Comparison of ENCODE assay signal across 31 mouse cellular contexts in the genomic region with DNA sequence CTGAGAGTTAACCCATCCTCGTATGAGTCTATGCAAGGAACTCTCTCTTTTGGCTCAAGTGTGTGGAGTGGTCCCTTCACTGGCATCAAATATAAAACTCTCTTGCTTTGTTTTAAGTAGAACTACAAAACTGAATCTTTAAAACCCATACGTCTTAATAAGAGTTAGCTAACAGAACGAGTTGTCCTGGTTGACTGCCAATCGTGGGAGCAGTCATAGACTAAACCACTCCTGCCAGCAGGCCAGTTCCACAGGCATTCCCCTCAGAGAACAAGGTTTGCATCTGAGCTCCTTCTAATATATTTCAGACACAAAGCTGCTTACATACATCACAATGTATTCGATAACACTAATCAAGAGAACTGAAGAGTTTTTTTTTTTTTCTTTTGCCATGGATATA.
DNase-seq lines count a peak whose midpoint lies in the region; ATAC-seq and TF ChIP-seq lines count a peak whose summit lies in the region.
"Had no signal": no experiment of that assay in that cellular context is flagged by ENCODE, and none has a peak within 500 bp of the region (broad histone marks: within the 10 kb centered on the region; RNA-seq: fewer than 3 reads in every experiment).

No protein-coding gene starts in this region.

- no peak overlapping the region for H3K4me3 ChIP-seq in intestine, embryonic 14.5 days (ENCODE audit: low read depth, low read length)
- no peak overlapping the region for H3K4me3 ChIP-seq in intestine, postnatal 0 days (ENCODE audit: low read depth, low read length)
- H3K4me3 ChIP-seq in layer of hippocampus, adult 2 months, result no peak overlapping the region
- no peak overlapping the region for H3K4me3 ChIP-seq in lung, embryonic 14.5 days (ENCODE audit: low read depth, low read length)
- H3K4me3 ChIP-seq in heart, embryonic 11.5 days (ENCODE audit: low read depth, low read length), result no peak overlapping the region
- H3K4me3 ChIP-seq: embryonic facial prominence, embryonic 13.5 days; embryonic facial prominence, embryonic 15.5 days; erythroblast, embryonic 14.5 days; forebrain, embryonic 10.5 days; forebrain, embryonic 12.5 days had no signal

- no peaks in the 10 kb centered on the region for H3K9me3 ChIP-seq in intestine, embryonic 14.5 days (ENCODE audit: control insufficient read depth, low read length)
- no peaks in the 10 kb centered on the region for H3K9me3 ChIP-seq in intestine, postnatal 0 days (ENCODE audit: control insufficient read depth)
- no peaks in the 10 kb centered on the region for H3K9me3 ChIP-seq in lung, embryonic 14.5 days (ENCODE audit: low read depth, low read length)
- no peaks in the 10 kb centered on the region for H3K9me3 ChIP-seq in heart, embryonic 11.5 days (replicated peaks; ENCODE audit: control insufficient read depth, low read length)
- H3K9me3 ChIP-seq: embryonic facial prominence, embryonic 13.5 days; embryonic facial prominence, embryonic 15.5 days; forebrain, embryonic 10.5 days; forebrain, embryonic 12.5 days; G1E had no signal

- peak overlapping the region; percentile 86; the same call in 1 of the 2 replicates for H3K27ac ChIP-seq in intestine, embryonic 14.5 days (ENCODE audit: low read depth)
- H3K27ac ChIP-seq in intestine, postnatal 0 days (ENCODE audit: low read depth, low read length), result no peak overlapping the region
- H3K27ac ChIP-seq in layer of hippocampus, adult 2 months, result peak overlapping the region; percentile 79
- no peak overlapping the region for H3K27ac ChIP-seq in lung, embryonic 14.5 days (ENCODE audit: low read depth)
- H3K27ac ChIP-seq in heart, embryonic 11.5 days (ENCODE audit: low read depth, low read length), result no peak overlapping the region
- H3K27ac ChIP-seq: embryonic facial prominence, embryonic 13.5 days; embryonic facial prominence, embryonic 15.5 days; forebrain, embryonic 10.5 days; forebrain, embryonic 12.5 days had no signal

- ATAC-seq in intestine, embryonic 14.5 days (replicated peaks; ENCODE audit: low FRiP score, low TSS enrichment, low read depth), result no peak
- ATAC-seq in intestine, postnatal 0 days, result no peak
- ATAC-seq in lung, embryonic 14.5 days (ENCODE audit: insufficient read depth), result no peak
- no peak for ATAC-seq in heart, embryonic 11.5 days (replicated peaks; ENCODE audit: insufficient number of reproducible peaks, low FRiP score, low TSS enrichment)
- ATAC-seq: activated CD4-positive, CD25-positive, alpha-beta regulatory T cell, adult 4 months; CD4-positive, CD25-positive, alpha-beta regulatory T cell, adult 4 months; forebrain, embryonic 14.5 days; forebrain, embryonic 16.5 days; Patski had no signal

- WGBS in intestine, embryonic 14.5 days, result 61% methylated on average over 5 of the region's 5 CpGs
- WGBS in intestine, postnatal 0 days, result 59% methylated on average over 5 of the region's 5 CpGs
- WGBS in lung, embryonic 14.5 days, result 55% methylated on average over 5 of the region's 5 CpGs
- WGBS in heart, embryonic 11.5 days (ENCODE audit: insufficient replicate concordance), result 85% methylated on average over 5 of the region's 5 CpGs

- no peak for TF ChIP-seq CTCF in intestine, postnatal 0 days (IDR thresholded peaks at IDR 0.05; ENCODE audit: low read depth)
- no peak for TF ChIP-seq CTCF in layer of hippocampus, adult 2 months (conservative IDR thresholded peaks at IDR 0.05)
- TF ChIP-seq CTCF in lung, embryonic 14.5 days (IDR thresholded peaks at IDR 0.05; ENCODE audit: low read depth), result no peak

- H3K27me3 ChIP-seq in intestine, embryonic 14.5 days (replicated peaks; ENCODE audit: control insufficient read depth, insufficient read depth, low read length), result no peaks in the 10 kb centered on the region
- no peaks in the 10 kb centered on the region for H3K27me3 ChIP-seq in intestine, postnatal 0 days (replicated peaks; ENCODE audit: control insufficient read depth, insufficient read depth, low read length)
- no peaks in the 10 kb centered on the region for H3K27me3 ChIP-seq in lung, embryonic 14.5 days (ENCODE audit: insufficient read depth, low read length)
- no peaks in the 10 kb centered on the region for H3K27me3 ChIP-seq in heart, embryonic 11.5 days (ENCODE audit: control insufficient read depth, insufficient read depth, low read length)
- H3K27me3 ChIP-seq: CH12.LX; embryonic facial prominence, embryonic 13.5 days; embryonic facial prominence, embryonic 15.5 days; forebrain, embryonic 12.5 days; Patski had no signal

- peaks cover 20% of the 10 kb centered on the region for H3K4me1 ChIP-seq in intestine, embryonic 14.5 days (replicated peaks; ENCODE audit: control insufficient read depth, insufficient read depth, low read length)
- no peaks in the 10 kb centered on the region for H3K4me1 ChIP-seq in intestine, postnatal 0 days (replicated peaks; ENCODE audit: control insufficient read depth, insufficient read depth, low read length)
- H3K4me1 ChIP-seq in lung, embryonic 14.5 days (ENCODE audit: insufficient read depth), result peaks cover 10% of the 10 kb centered on the region; the same call in 1 of the 2 replicates
- H3K4me1 ChIP-seq in heart, embryonic 11.5 days (ENCODE audit: control insufficient read depth, insufficient read depth, low read length), result peaks cover 16% of the 10 kb centered on the region

- no peak overlapping the region for H3K4me2 ChIP-seq in intestine, embryonic 14.5 days (ENCODE audit: low read length)
- no peak overlapping the region for H3K4me2 ChIP-seq in intestine, postnatal 0 days (replicated peaks; ENCODE audit: low read depth)
- H3K4me2 ChIP-seq in lung, embryonic 14.5 days, result no peak overlapping the region
- no peak overlapping the region for H3K4me2 ChIP-seq in heart, embryonic 11.5 days
- H3K4me2 ChIP-seq: embryonic facial prominence, embryonic 13.5 days; embryonic facial prominence, embryonic 15.5 days; forebrain, embryonic 12.5 days had no signal

- DNase-seq in intestine, embryonic 14.5 days (ENCODE audit: low spot score), result no peak
- no peak for DNase-seq in layer of hippocampus, adult 2 months (ENCODE audit: low spot score in 2 of 2)
- DNase-seq in layer of hippocampus, postnatal 36 days, result no peak
- DNase-seq in lung, embryonic 14.5 days, result peak; percentile 40
- DNase-seq in lung, postnatal 36 days, result no peak
- peak; percentile 51 for DNase-seq in brain, adult 2 months (ENCODE audit: low read depth, low spot score)
- DNase-seq: adrenal gland, adult 2 months; adrenal gland, postnatal 14 days; adrenal gland, postnatal 36 days; B cell, adult 2 months; cerebellum, adult 11 months; cerebellum, adult 18-20 months; cerebellum, adult 8-10 months; cerebellum, adult 9-11 months; cerebellum, postnatal 14 days; cerebellum, postnatal 36 days; embryo, embryonic 11 days had no signal

- no peak overlapping the region for H3K9ac ChIP-seq in intestine, embryonic 14.5 days (ENCODE audit: low read length)
- no peak overlapping the region for H3K9ac ChIP-seq in intestine, postnatal 0 days (ENCODE audit: low read depth, low read length)
- H3K9ac ChIP-seq in lung, embryonic 14.5 days, result no peak overlapping the region
- no peak overlapping the region for H3K9ac ChIP-seq in heart, embryonic 11.5 days (ENCODE audit: low read depth, low read length)
- H3K9ac ChIP-seq: embryonic facial prominence, embryonic 13.5 days; embryonic facial prominence, embryonic 15.5 days; forebrain, embryonic 12.5 days had no signal

- peaks cover 62% of the 10 kb centered on the region for H3K36me3 ChIP-seq in intestine, embryonic 14.5 days (ENCODE audit: control insufficient read depth, insufficient read depth, low read length)
- H3K36me3 ChIP-seq in intestine, postnatal 0 days (ENCODE audit: control insufficient read depth, insufficient read depth), result peaks cover 42% of the 10 kb centered on the region
- H3K36me3 ChIP-seq in lung, embryonic 14.5 days (ENCODE audit: insufficient read depth), result no peaks in the 10 kb centered on the region
- H3K36me3 ChIP-seq in heart, embryonic 11.5 days (ENCODE audit: control insufficient read depth, insufficient read depth, low read length), result no peaks in the 10 kb centered on the region
- H3K36me3 ChIP-seq: embryonic facial prominence, embryonic 13.5 days; forebrain, embryonic 10.5 days; forebrain, embryonic 12.5 days had no signal

Comparison
In these comparisons a context has a peak if more than half of its experiments do, and no peak if none do; other contexts are left out.
1. DNase-seq: peak in lung, embryonic 14.5 days (single experiment) and brain, adult 2 months (single experiment); none in intestine, embryonic 14.5 days (single experiment), layer of hippocampus, adult 2 months (0 of 2), layer of hippocampus, postnatal 36 days (0 of 2) and lung, postnatal 36 days (single experiment).
2. H3K27ac ChIP-seq: peak in intestine, embryonic 14.5 days (single experiment) and layer of hippocampus, adult 2 months (single experiment); none in intestine, postnatal 0 days (single experiment), lung, embryonic 14.5 days (single experiment) and heart, embryonic 11.5 days (single experiment).